Mouse (Mus musculus) kidney, postnatal 0 days (tissue): ENCODE results near the gene Gm20388. TPM values are rescaled to one million over a fixed set of nuclear protein-coding genes. Genes with fewer than 3 reads are reported as not detected.

Experiments used
- ATAC-seq: fragments of 200-750 bp; cut with Nextera tagmentation; replicated peaks from 2 replicates; pipeline ENCODE4 v1.8.0; 2017; ENCODE audit warnings: low read depth, moderate number of reproducible peaks, moderate TSS enrichment, moderate library complexity; ENCODE audit not compliant: low FRiP score
- DNase-seq: peaks from one replicate; pipeline ENCODE4 v3.0.0-alpha.2; 2016; ENCODE audit warnings: low spot score
- H3K27ac ChIP-seq: fragments of 300-500 bp; sonication (generic); 2 replicates; pipeline ENCODE4 v1.5.1; 2014; ENCODE audit warnings: mild to moderate bottlenecking
- H3K27me3 ChIP-seq: fragments of 300-500 bp; sonication (generic); 2 replicates; pipeline ENCODE4 v1.6.1; 2014; ENCODE audit warnings: low read length, mixed read lengths; ENCODE audit not compliant: insufficient read depth
- H3K36me3 ChIP-seq: fragments of 300-500 bp; sonication (generic); 2 replicates; pipeline ENCODE4 v1.6.1; 2014; ENCODE audit warnings: low read length, mixed read lengths; ENCODE audit not compliant: insufficient read depth
- H3K4me1 ChIP-seq: fragments of 300-500 bp; sonication (generic); replicated peaks from 2 replicates; pipeline ENCODE4 v1.6.1; 2014; ENCODE audit warnings: antibody characterized with exemption, low read length, mixed read lengths; ENCODE audit not compliant: insufficient read depth
- H3K4me2 ChIP-seq: fragments of 300-500 bp; sonication (generic); 2 replicates; pipeline ENCODE4 v1.6.1; 2014; ENCODE audit warnings: mild to moderate bottlenecking, low read length, moderate library complexity, mixed read lengths
- H3K4me3 ChIP-seq: fragments of 300-500 bp; sonication (generic); replicated peaks from 2 replicates; pipeline ENCODE4 v1.5.1; 2014; ENCODE audit warnings: low read depth, low read length
- H3K9ac ChIP-seq: fragments of 300-500 bp; sonication (generic); 2 replicates; pipeline ENCODE4 v1.6.1; 2014; ENCODE audit warnings: low read depth, low read length
- H3K9me3 ChIP-seq: fragments of 300-500 bp; sonication (generic); replicated peaks from 2 replicates; pipeline ENCODE4 v1.6.1; 2016; ENCODE audit warnings: low read length, inconsistent platforms, mixed read lengths
- CTCF ChIP-seq: IDR thresholded peaks from 2 replicates; pipeline ENCODE4 v1.5.1; 2016; ENCODE audit warnings: antibody characterized with exemption, low read depth, mild to moderate bottlenecking, moderate library complexity
- WGBS: fragments of 180-500 bp; shearing (Covaris S2); extraction: QIAGEN DNeasy Blood & Tissue Kit; methylation state at CpG from one replicate; pipeline ENCODE4 v1.1.7; 2014; 5-methylcytosine and 5-hydroxymethylcytosine counted together
- polyA plus RNA-seq: library from polyadenylated mRNA; unstranded; fragments of >200 nt; fragmentation: Nextera tagmentation; extraction: Ambion mirVana; gene quantifications from 2 replicates; pipeline ENCODE4 v1.2.1, GENCODE M21; 2015

The Gm20388 gene
- polyA plus RNA-seq, 1 experiment from 2014 or later: not detected

- DNase-seq: no peak
- Histone ChIP-seq H3K9me3 (no peaks in the 10 kb centered on the region), H3K4me3 (no peak overlapping the region), H3K4me1 (no peaks in the 10 kb centered on the region), H3K36me3 (peaks cover 33% of the 10 kb centered on the region), H3K4me2 (no peak overlapping the region), H3K9ac (no peak overlapping the region), H3K27ac (no peak overlapping the region), H3K27me3 (no peaks in the 10 kb centered on the region)
- ATAC-seq: no peak
- no peak for TF ChIP-seq CTCF
- 91% methylated on average over 5 of the region's 5 CpGs for WGBS
These were observed 2077.3 kb downstream of the Gm20388 start for GRCm38 (mm10) chr8:121987892-121988291.

- no peaks in the 10 kb centered on the region for H3K4me1 ChIP-seq
- no peaks in the 10 kb centered on the region for H3K27me3 ChIP-seq
- no peak for DNase-seq
- ATAC-seq: no peak
- no peak overlapping the region for H3K4me3 ChIP-seq
- no peak overlapping the region for H3K4me2 ChIP-seq
- peaks cover 50% of the 10 kb centered on the region for H3K36me3 ChIP-seq
- WGBS: 79% methylated on average over 9 of the region's 9 CpGs
- no peak overlapping the region for H3K9ac ChIP-seq
- H3K27ac ChIP-seq: no peak overlapping the region
- no peaks in the 10 kb centered on the region for H3K9me3 ChIP-seq
- TF ChIP-seq CTCF: no peak
These were observed 2080.0 kb downstream of the Gm20388 start for GRCm38 (mm10) chr8:121990506-121991255.

GRCm38 (mm10) chr8:121991611-121992010 is 2081.0 kb downstream of the Gm20388 start:
- no peak for TF ChIP-seq CTCF
- 88% methylated on average over 7 of the region's 7 CpGs for WGBS
- Histone ChIP-seq H3K4me2 (no peak overlapping the region), H3K9me3 (no peaks in the 10 kb centered on the region), H3K4me1 (no peaks in the 10 kb centered on the region), H3K27me3 (no peaks in the 10 kb centered on the region), H3K27ac (no peak overlapping the region), H3K36me3 (peaks cover 51% of the 10 kb centered on the region), H3K4me3 (no peak overlapping the region), H3K9ac (no peak overlapping the region)
- no peak for DNase-seq
- no peak for ATAC-seq

GRCm38 (mm10) chr8:121992911-121993310 is 2082.3 kb downstream of the Gm20388 start:
- DNase-seq: no peak
- Histone ChIP-seq H3K4me3 (no peak overlapping the region), H3K27me3 (no peaks in the 10 kb centered on the region), H3K27ac (no peak overlapping the region), H3K9me3 (no peaks in the 10 kb centered on the region), H3K4me1 (no peaks in the 10 kb centered on the region), H3K36me3 (peaks cover 55% of the 10 kb centered on the region), H3K9ac (no peak overlapping the region), H3K4me2 (no peak overlapping the region)
- 80% methylated on average over 4 of the region's 4 CpGs for WGBS
- no peak for TF ChIP-seq CTCF
- no peak for ATAC-seq

- no peaks in the 10 kb centered on the region for H3K9me3 ChIP-seq
- H3K4me2 ChIP-seq: no peak overlapping the region
- H3K9ac ChIP-seq: no peak overlapping the region
- H3K4me1 ChIP-seq: no peaks in the 10 kb centered on the region
- 65% methylated on average over 4 of the region's 4 CpGs for WGBS
- H3K27me3 ChIP-seq: no peaks in the 10 kb centered on the region
- no peak for TF ChIP-seq CTCF
- ATAC-seq (no peak), DNase-seq (no peak)
- no peak overlapping the region for H3K27ac ChIP-seq
- no peak overlapping the region for H3K4me3 ChIP-seq
- H3K36me3 ChIP-seq: peaks cover 55% of the 10 kb centered on the region
These were observed 2084.5 kb downstream of the Gm20388 start for GRCm38 (mm10) chr8:121995112-121995511.

- H3K27me3 ChIP-seq: no peaks in the 10 kb centered on the region
- H3K27ac ChIP-seq: no peak overlapping the region
- no peak overlapping the region for H3K4me3 ChIP-seq
- H3K4me2 ChIP-seq: no peak overlapping the region
- peaks cover 56% of the 10 kb centered on the region for H3K36me3 ChIP-seq
- no peak for TF ChIP-seq CTCF
- ATAC-seq (no peak), DNase-seq (no peak)
- WGBS: 75% methylated on average over 3 of the region's 3 CpGs
- H3K9me3 ChIP-seq: no peaks in the 10 kb centered on the region
- H3K9ac ChIP-seq: no peak overlapping the region
- H3K4me1 ChIP-seq: no peaks in the 10 kb centered on the region
These were observed 2085.3 kb downstream of the Gm20388 start for GRCm38 (mm10) chr8:121995895-121996294.
